Mouse (Mus musculus): ENCODE measurements around the gene Castor2.

DNA sequence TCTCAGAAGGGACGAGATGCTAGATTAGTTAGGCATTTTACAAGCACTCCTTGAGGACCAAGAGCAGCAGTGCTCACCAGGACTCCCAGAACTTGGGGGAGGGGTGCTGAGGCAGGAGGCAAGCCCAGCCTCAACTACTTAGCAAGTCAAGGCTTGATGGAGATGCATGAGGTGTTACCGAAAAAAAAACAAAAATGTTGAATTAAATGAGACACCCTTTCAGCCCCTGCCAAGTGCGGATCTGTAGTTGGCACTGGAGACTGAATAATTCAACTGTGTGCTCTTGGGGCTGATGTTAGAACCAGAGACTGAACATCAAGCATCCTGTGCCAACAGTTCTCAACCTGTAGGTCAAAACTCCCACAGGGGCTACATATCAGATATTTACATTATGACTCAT lies 33.2 kb upstream of the Castor2 start:
- TF ChIP-seq GATA1 (IDR thresholded peaks at IDR 0.05; ENCODE audit: low read length) (no peak), TAL1 (IDR thresholded peaks at IDR 0.05; ENCODE audit: low read length) (no peak)

Data from erythroblast, embryonic 14.5 days (primary cell).